8 mouse cellular contexts compared by ENCODE assay signal in genomic region chr4:150087161-150087889, GRCm38 (mm10). TPM values are rescaled to one million over a fixed set of nuclear protein-coding genes. Genes with fewer than 3 reads are reported as not detected.
DNase-seq lines count a peak whose midpoint lies in the region; ATAC-seq and TF ChIP-seq lines count a peak whose summit lies in the region.

Gene Gpr157, plus strand, starts transcription at chr4:150087365.

- 0% methylated on average over 54 of the region's 56 CpGs for WGBS in heart, embryonic 13.5 days
- WGBS in liver, embryonic 12.5 days (ENCODE audit: insufficient replicate concordance), result 1% methylated on average over 54 of the region's 56 CpGs
- WGBS in stomach, embryonic 15.5 days, result under 1% methylated on average over 53 of the region's 56 CpGs

- no peaks in the 10 kb centered on the region; the same call in 1 of the 2 replicates for H3K9me3 ChIP-seq in heart, embryonic 13.5 days
- H3K9me3 ChIP-seq in liver, embryonic 12.5 days (replicated peaks), result no peaks in the 10 kb centered on the region
- H3K9me3 ChIP-seq in stomach, embryonic 15.5 days, result no peaks in the 10 kb centered on the region

- peak within 1 kb of the TSS; percentile 93 for H3K4me2 ChIP-seq in heart, embryonic 13.5 days
- peak within 1 kb of the TSS; percentile 96 for H3K4me2 ChIP-seq in liver, embryonic 12.5 days
- H3K4me2 ChIP-seq in stomach, embryonic 15.5 days, result peak within 1 kb of the TSS; percentile 98

- no peaks in the 10 kb centered on the region for H3K79me2 ChIP-seq in C2C12 (ENCODE audit: control insufficient read depth, insufficient read depth)

- no peaks in the 10 kb centered on the region for H3K36me3 ChIP-seq in C2C12 (ENCODE audit: control insufficient read depth, insufficient read depth)
- H3K36me3 ChIP-seq in heart, embryonic 13.5 days, result no peaks in the 10 kb centered on the region
- no peaks in the 10 kb centered on the region for H3K36me3 ChIP-seq in liver, embryonic 12.5 days
- no peaks in the 10 kb centered on the region for H3K36me3 ChIP-seq in stomach, embryonic 15.5 days

- peak within 1 kb of the TSS; percentile 76 for H3K27ac ChIP-seq in heart, embryonic 13.5 days (replicated peaks)
- H3K27ac ChIP-seq in liver, embryonic 12.5 days, result no peak within 1 kb of the TSS
- H3K27ac ChIP-seq in stomach, embryonic 15.5 days, result peak within 1 kb of the TSS; percentile 77

- peaks cover 48% of the 10 kb centered on the region for H3K4me1 ChIP-seq in heart, embryonic 13.5 days
- H3K4me1 ChIP-seq in liver, embryonic 12.5 days, result peaks cover 17% of the 10 kb centered on the region
- peaks cover 19% of the 10 kb centered on the region for H3K4me1 ChIP-seq in stomach, embryonic 15.5 days

- no peaks in the 10 kb centered on the region for H3K27me3 ChIP-seq in C2C12 (ENCODE audit: control insufficient read depth, insufficient read depth, insufficient read length)
- peaks cover 29% of the 10 kb centered on the region for H3K27me3 ChIP-seq in heart, embryonic 13.5 days (replicated peaks)
- H3K27me3 ChIP-seq in liver, embryonic 12.5 days (replicated peaks), result peaks cover 49% of the 10 kb centered on the region
- no peaks in the 10 kb centered on the region for H3K27me3 ChIP-seq in stomach, embryonic 15.5 days (replicated peaks)

- peak; percentile 66 for DNase-seq in brain, embryonic 18.5 days (ENCODE audit: low read depth, low spot score)
- peak; percentile 81 for DNase-seq in fat pad, adult 2 months (ENCODE audit: extremely low read depth, low read depth, low spot score)
- peak; percentile 96 for DNase-seq in kidney, postnatal 10 days
- DNase-seq in natural killer cell, adult 2 months (ENCODE audit: low spot score in 2 of 2), result peak; percentile 84 to 90

- peak within 1 kb of the TSS; percentile 66 for H3ac ChIP-seq in C2C12 (ENCODE audit: control insufficient read depth, insufficient read length, low read depth)

- TF ChIP-seq CTCF in C2C12 (IDR thresholded peaks at IDR 0.05; ENCODE audit: control insufficient read depth, insufficient read depth, insufficient read length), result no peak

- peak within 1 kb of the TSS; percentile 81 for H3K9ac ChIP-seq in heart, embryonic 13.5 days
- peak within 1 kb of the TSS; percentile 63 for H3K9ac ChIP-seq in liver, embryonic 12.5 days
- H3K9ac ChIP-seq in stomach, embryonic 15.5 days, result peak within 1 kb of the TSS; percentile 57

- ATAC-seq in heart, embryonic 13.5 days (ENCODE audit: extremely low read depth, insufficient number of reproducible peaks, low FRiP score, low TSS enrichment), result peak; percentile 79
- peak; percentile 95 for ATAC-seq in liver, embryonic 12.5 days
- peak; percentile 97 for ATAC-seq in stomach, embryonic 15.5 days (ENCODE audit: insufficient read depth, low FRiP score, low read depth)

- peak within 1 kb of the TSS; percentile 28 for H3K4me3 ChIP-seq in C2C12 (ENCODE audit: insufficient read depth, poor library complexity, severe bottlenecking)
- peak within 1 kb of the TSS; percentile 60 for H3K4me3 ChIP-seq in heart, embryonic 13.5 days
- H3K4me3 ChIP-seq in liver, embryonic 12.5 days, result peak within 1 kb of the TSS; percentile 62
- peak within 1 kb of the TSS; percentile 64 for H3K4me3 ChIP-seq in stomach, embryonic 15.5 days (replicated peaks)

- no peaks in the 10 kb centered on the region for H3K79me3 ChIP-seq in C2C12 (ENCODE audit: low read depth)

TF ChIP-seq in C2C12, 6 proteins besides CTCF, POLR2A, EP300 and RAD21:
- TF ChIP-seq MAX (IDR thresholded peaks at IDR 0.05) (no peak), USF1 (IDR thresholded peaks at IDR 0.05; ENCODE audit: low read depth) (no peak), MYOD1 (IDR thresholded peaks at IDR 0.05; ENCODE audit: control insufficient read depth, insufficient read length, low read depth) (no peak), MYOG (IDR thresholded peaks at IDR 0.05; ENCODE audit: control insufficient read depth, extremely low read depth, insufficient read length) (no peak), FOSL1 (IDR thresholded peaks at IDR 0.05; ENCODE audit: insufficient read depth, low read length, poor library complexity, severe bottlenecking) (no peak), CEBPB (IDR thresholded peaks at IDR 0.05; ENCODE audit: low read depth) (no peak)

RNA-seq across cellular contexts. Expression of gene Gpr157, which starts in this region (rescaled TPM):
- polyA plus RNA-seq in C2C12 (2012; fragmentation: generic; extraction: Trizol), result 0.25 TPM
- polyA plus RNA-seq in heart, embryonic 13.5 days (2015; fragmentation: Nextera tagmentation; extraction: Ambion mirVana), result 2.6 and 2.7 TPM in 2 replicates
- 0.18 and 0.37 TPM in 2 replicates for polyA plus RNA-seq in liver, embryonic 12.5 days (2016; fragmentation: Nextera tagmentation; extraction: Ambion mirVana)
- 1.2 and 1.3 TPM in 2 replicates for polyA plus RNA-seq in stomach, embryonic 15.5 days (2015; fragmentation: Nextera tagmentation; extraction: Ambion mirVana)

Comparison
In these comparisons a context has a peak if more than half of its experiments do, and no peak if none do; other contexts are left out.
1. Peak in ATAC-seq, H3K4me3 ChIP-seq, H3K9ac ChIP-seq and H3K4me2 ChIP-seq in liver, embryonic 12.5 days; RNA of the gene not detected or under 1 TPM.